Mouse (Mus musculus): ENCODE results near the gene Crk.

GRCm38 (mm10) chr11:75632921-75633320 is 46.1 kb upstream of the Crk start:
- TF ChIP-seq CTCF (IDR thresholded peaks at IDR 0.05; ENCODE audit: extremely low read depth, insufficient read depth, insufficient read length, insufficient replicate concordance) (no peak), POLR2A (IDR thresholded peaks at IDR 0.05; ENCODE audit: low read depth, low read length) (no peak)

Data from spleen, adult 2 months (tissue).